Mouse (Mus musculus) c-Kit-positive CD71-negative TER-119-negative erythroid progenitor cells, embryonic 14.5 days (primary cell): ENCODE measurements around the gene Stambp.
A peak's percentile ranks its signal among the peaks of the same experiment; 100 is the strongest.

ENCODE experiments used
- DNase-seq: peaks from one replicate; pipeline ENCODE4 v3.0.0-alpha.2; 2013; ENCODE audit warnings: low read depth

Gene Stambp

GRCm38 (mm10) chr6:83568901-83569862, 3.3 kb downstream of the Stambp start:
- DNase-seq = no peak

GRCm38 (mm10) chr6:83555972-83556371, 16.6 kb downstream of the Stambp start:
- no peak for DNase-seq

- DNase-seq = no peak
Measured at GRCm38 (mm10) chr6:83548346-83548745, 24.2 kb downstream of the Stambp start.

- no peak for DNase-seq
Measured at GRCm38 (mm10) chr6:83545778-83546177, 26.8 kb downstream of the Stambp start.

GRCm38 (mm10) chr6:83541756-83542456, 30.6 kb downstream of the Stambp start:
- DNase-seq = no peak

- DNase-seq = no peak
Measured at GRCm38 (mm10) chr6:83540017-83540416, 32.5 kb downstream of the Stambp start.

- no peak for DNase-seq
Measured at GRCm38 (mm10) chr6:83536795-83537059, 35.8 kb downstream of the Stambp start.

- no peak for DNase-seq
Measured at GRCm38 (mm10) chr6:83536028-83536794, 36.3 kb downstream of the Stambp start, which contains the start of gene Actg2. TSS of gene Actg2 (minus strand) at chr6:83536265.

- no peak for DNase-seq
Measured at GRCm38 (mm10) chr6:83532608-83533007, 39.9 kb downstream of the Stambp start.

- DNase-seq = no peak
Measured at GRCm38 (mm10) chr6:83523194-83523593, 49.3 kb downstream of the Stambp start.

- no peak for DNase-seq
Measured at GRCm38 (mm10) chr6:83521784-83522183, 50.7 kb downstream of the Stambp start.

- DNase-seq = no peak
Measured at GRCm38 (mm10) chr6:83518637-83519036, 53.9 kb downstream of the Stambp start.

GRCm38 (mm10) chr6:83515172-83515571, 57.4 kb downstream of the Stambp start:
- DNase-seq = no peak

- peak; percentile 60 for DNase-seq
Measured at GRCm38 (mm10) chr6:83512495-83512894, 60.0 kb downstream of the Stambp start.

GRCm38 (mm10) chr6:83510210-83510609, 62.3 kb downstream of the Stambp start:
- no peak for DNase-seq

GRCm38 (mm10) chr6:83509442-83509841, 63.1 kb downstream of the Stambp start:
- DNase-seq = no peak

- DNase-seq = no peak
Measured at GRCm38 (mm10) chr6:83507168-83507546, 65.4 kb downstream of the Stambp start.

GRCm38 (mm10) chr6:83506258-83507167, 66.0 kb downstream of the Stambp start, which contains the start of gene Dguok:
TSS of gene Dguok (minus strand) at chr6:83506969.
- DNase-seq = peak; percentile 99

- DNase-seq = no peak
Measured at GRCm38 (mm10) chr6:83505554-83505953, 67.0 kb downstream of the Stambp start.

GRCm38 (mm10) chr6:83503361-83503760, 69.2 kb downstream of the Stambp start:
- no peak for DNase-seq

- no peak for DNase-seq
Measured at GRCm38 (mm10) chr6:83502656-83503055, 69.9 kb downstream of the Stambp start.
